Mouse (Mus musculus) midbrain, embryonic 12.5 days (tissue): ENCODE results near the gene Capn15. TPM values are rescaled to one million over a fixed set of nuclear protein-coding genes. Genes with fewer than 3 reads are reported as not detected.

Source experiments
- ATAC-seq: fragments of 200-750 bp; cut with Nextera tagmentation; 2 replicates; pipeline ENCODE4 v1.8.0; 2017; ENCODE audit warnings: low read depth, moderate TSS enrichment, moderate library complexity; ENCODE audit not compliant: low FRiP score
- H3K27ac ChIP-seq: fragments of 300-500 bp; sonication (generic); replicated peaks from 2 replicates; pipeline ENCODE4 v1.5.1; 2016; ENCODE audit warnings: mild to moderate bottlenecking
- H3K27me3 ChIP-seq: fragments of 300-500 bp; sonication (generic); 2 replicates; pipeline ENCODE4 v1.6.1; 2016; ENCODE audit warnings: mild to moderate bottlenecking
- H3K36me3 ChIP-seq: fragments of 300-500 bp; sonication (generic); 2 replicates; pipeline ENCODE4 v1.6.1; 2016
- H3K4me1 ChIP-seq: fragments of 300-500 bp; sonication (generic); 2 replicates; pipeline ENCODE4 v1.6.1; 2016
- H3K4me2 ChIP-seq: fragments of 300-500 bp; sonication (generic); replicated peaks from 2 replicates; pipeline ENCODE4 v1.6.1; 2016; ENCODE audit warnings: mild to moderate bottlenecking, moderate library complexity
- H3K4me3 ChIP-seq: fragments of 300-500 bp; sonication (generic); 2 replicates; pipeline ENCODE4 v1.5.1; 2016; ENCODE audit warnings: mild to moderate bottlenecking
- H3K9ac ChIP-seq: fragments of 300-500 bp; sonication (generic); replicated peaks from 2 replicates; pipeline ENCODE4 v1.6.1; 2016; ENCODE audit warnings: mild to moderate bottlenecking, moderate library complexity
- H3K9me3 ChIP-seq: fragments of 300-500 bp; sonication (generic); 2 replicates; pipeline ENCODE4 v1.6.1; 2016; ENCODE audit warnings: mild to moderate bottlenecking
- WGBS: fragments of 180-500 bp; shearing (Covaris S2); methylation state at CpG from one replicate; pipeline ENCODE4 v1.1.7; 2016; 5-methylcytosine and 5-hydroxymethylcytosine counted together
- polyA plus RNA-seq: library from polyadenylated mRNA; unstranded; fragments of >200 nt; fragmentation: Nextera tagmentation; extraction: Ambion mirVana; gene quantifications from 2 replicates; pipeline ENCODE4 v1.2.1, GENCODE M21; 2016

The Capn15 gene
- polyA plus RNA-seq, 1 experiment from 2014 or later = 30.4 TPM

- H3K27me3 ChIP-seq = no peaks in the 10 kb centered on the region
- 0 out of 2 replicates have a peak, but pooled peaks cover 4% of the 10 kb centered on the region for H3K4me1 ChIP-seq
- no peak overlapping the region for H3K4me3 ChIP-seq
- H3K36me3 ChIP-seq = peaks cover 66% of the 10 kb centered on the region
- H3K4me2 ChIP-seq = no peak overlapping the region
- no peak overlapping the region for H3K27ac ChIP-seq
- no peak overlapping the region for H3K9ac ChIP-seq
- WGBS = 85% methylated on average over 10 of the region's 10 CpGs
- no peaks in the 10 kb centered on the region for H3K9me3 ChIP-seq
- no peak for ATAC-seq
Observed at GRCm38 (mm10) chr17:26013711-26014110, 28.1 kb upstream of the Capn15 start.

- Histone ChIP-seq H3K27me3 (no peaks in the 10 kb centered on the region), H3K27ac (no peak overlapping the region), H3K4me1 (0 out of 2 replicates have a peak, but pooled peaks cover 4% of the 10 kb centered on the region), H3K4me3 (no peak overlapping the region), H3K9ac (no peak overlapping the region), H3K4me2 (no peak overlapping the region), H3K9me3 (no peaks in the 10 kb centered on the region), H3K36me3 (peaks cover 69% of the 10 kb centered on the region)
- ATAC-seq = no peak
- WGBS = 11% methylated on average over 15 of the region's 15 CpGs
Observed at GRCm38 (mm10) chr17:26011841-26012460, 26.4 kb upstream of the Capn15 start.

GRCm38 (mm10) chr17:26009540-26009939, 23.9 kb upstream of the Capn15 start:
- Histone ChIP-seq H3K27me3 (no peaks in the 10 kb centered on the region), H3K36me3 (peaks cover 73% of the 10 kb centered on the region), H3K9me3 (no peaks in the 10 kb centered on the region), H3K4me2 (no peak overlapping the region), H3K27ac (no peak overlapping the region), H3K9ac (no peak overlapping the region), H3K4me3 (no peak overlapping the region), H3K4me1 (0 out of 2 replicates have a peak, but pooled peaks cover 4% of the 10 kb centered on the region)
- WGBS = 24% methylated on average over 4 of the region's 4 CpGs
- ATAC-seq = 0 out of 2 replicates have a peak, but pooled peaks have one; percentile 66

GRCm38 (mm10) chr17:26008787-26009186, 23.2 kb upstream of the Capn15 start:
- Histone ChIP-seq H3K4me2 (no peak overlapping the region), H3K9ac (no peak overlapping the region), H3K9me3 (no peaks in the 10 kb centered on the region), H3K27ac (no peak overlapping the region), H3K36me3 (peaks cover 73% of the 10 kb centered on the region), H3K4me1 (0 out of 2 replicates have a peak, but pooled peaks cover 4% of the 10 kb centered on the region), H3K4me3 (no peak overlapping the region), H3K27me3 (no peaks in the 10 kb centered on the region)
- 85% methylated on average over 7 of the region's 7 CpGs for WGBS
- ATAC-seq = no peak

GRCm38 (mm10) chr17:26008331-26008730, 22.7 kb upstream of the Capn15 start:
- Histone ChIP-seq H3K4me2 (no peak overlapping the region), H3K4me3 (no peak overlapping the region), H3K27me3 (no peaks in the 10 kb centered on the region), H3K27ac (no peak overlapping the region), H3K36me3 (peaks cover 73% of the 10 kb centered on the region), H3K9ac (no peak overlapping the region), H3K4me1 (0 out of 2 replicates have a peak, but pooled peaks cover 4% of the 10 kb centered on the region), H3K9me3 (no peaks in the 10 kb centered on the region)
- no peak for ATAC-seq

- peaks cover 75% of the 10 kb centered on the region for H3K36me3 ChIP-seq
- 86% methylated on average over 2 of the region's 2 CpGs for WGBS
Observed at GRCm38 (mm10) chr17:26007646-26008045, 22.1 kb upstream of the Capn15 start.

GRCm38 (mm10) chr17:26005731-26006450, 20.3 kb upstream of the Capn15 start:
- H3K4me3 ChIP-seq = no peak overlapping the region
- peaks cover 73% of the 10 kb centered on the region for H3K36me3 ChIP-seq
- ATAC-seq = no peak
- 88% methylated on average over 10 of the region's 10 CpGs for WGBS
- H3K9me3 ChIP-seq = no peaks in the 10 kb centered on the region
- H3K4me1 ChIP-seq = no peaks in the 10 kb centered on the region
- H3K4me2 ChIP-seq = no peak overlapping the region
- no peaks in the 10 kb centered on the region for H3K27me3 ChIP-seq
- H3K9ac ChIP-seq = no peak overlapping the region; the same call in 1 of the 2 replicates
- H3K27ac ChIP-seq = no peak overlapping the region

More at GRCm38 (mm10) chr17:26007646-26008045, 22.1 kb upstream of the Capn15 start:
- no peak overlapping the region for H3K4me2 ChIP-seq
- H3K27ac ChIP-seq = no peak overlapping the region
- 0 out of 2 replicates have a peak, but pooled peaks cover 4% of the 10 kb centered on the region for H3K4me1 ChIP-seq
- no peak overlapping the region for H3K4me3 ChIP-seq
- no peak for ATAC-seq
- no peaks in the 10 kb centered on the region for H3K27me3 ChIP-seq
- H3K9ac ChIP-seq = no peak overlapping the region
- H3K9me3 ChIP-seq = no peaks in the 10 kb centered on the region

GRCm38 (mm10) chr17:26004711-26005110, 19.1 kb upstream of the Capn15 start:
- no peak for ATAC-seq
- no peak overlapping the region for H3K4me2 ChIP-seq
- no peaks in the 10 kb centered on the region for H3K9me3 ChIP-seq
- no peaks in the 10 kb centered on the region for H3K27me3 ChIP-seq
- WGBS = 93% methylated on average over 15 of the region's 15 CpGs
- H3K36me3 ChIP-seq = peaks cover 71% of the 10 kb centered on the region
- H3K9ac ChIP-seq = no peak overlapping the region
- H3K27ac ChIP-seq = no peak overlapping the region
- H3K4me1 ChIP-seq = no peaks in the 10 kb centered on the region
- H3K4me3 ChIP-seq = no peak overlapping the region

- 96% methylated on average over 2 of the region's 2 CpGs for WGBS
- H3K4me2 ChIP-seq = no peak overlapping the region
- H3K4me1 ChIP-seq = no peaks in the 10 kb centered on the region
- no peak overlapping the region for H3K9ac ChIP-seq
- no peak overlapping the region for H3K27ac ChIP-seq
- H3K9me3 ChIP-seq = no peaks in the 10 kb centered on the region
- H3K4me3 ChIP-seq = no peak overlapping the region
- ATAC-seq = no peak
- peaks cover 68% of the 10 kb centered on the region for H3K36me3 ChIP-seq
- no peaks in the 10 kb centered on the region for H3K27me3 ChIP-seq
Observed at GRCm38 (mm10) chr17:26003864-26004263, 18.3 kb upstream of the Capn15 start.

- WGBS = 86% methylated on average over 11 of the region's 11 CpGs
- Histone ChIP-seq H3K9ac (no peak overlapping the region), H3K4me1 (no peaks in the 10 kb centered on the region), H3K27ac (no peak overlapping the region), H3K4me2 (no peak overlapping the region), H3K36me3 (peaks cover 72% of the 10 kb centered on the region), H3K9me3 (no peaks in the 10 kb centered on the region), H3K27me3 (no peaks in the 10 kb centered on the region), H3K4me3 (no peak overlapping the region)
- no peak for ATAC-seq
Observed at GRCm38 (mm10) chr17:25998425-25998824, 12.8 kb upstream of the Capn15 start.

GRCm38 (mm10) chr17:25993489-25993888, 7.9 kb upstream of the Capn15 start:
- H3K9me3 ChIP-seq = no peaks in the 10 kb centered on the region
- H3K4me1 ChIP-seq = no peaks in the 10 kb centered on the region
- peaks cover 92% of the 10 kb centered on the region for H3K36me3 ChIP-seq
- no peak overlapping the region for H3K9ac ChIP-seq
- ATAC-seq = no peak
- no peak overlapping the region for H3K4me3 ChIP-seq
- H3K27ac ChIP-seq = no peak overlapping the region
- no peaks in the 10 kb centered on the region for H3K27me3 ChIP-seq
- no peak overlapping the region for H3K4me2 ChIP-seq
- 90% methylated on average over 3 of the region's 3 CpGs for WGBS

- Histone ChIP-seq H3K36me3 (peaks cover 84% of the 10 kb centered on the region), H3K27ac (no peak overlapping the region), H3K9ac (no peak overlapping the region), H3K4me3 (no peak overlapping the region), H3K27me3 (no peaks in the 10 kb centered on the region), H3K4me1 (no peaks in the 10 kb centered on the region), H3K9me3 (no peaks in the 10 kb centered on the region), H3K4me2 (no peak overlapping the region)
- no peak for ATAC-seq
- WGBS = 95% methylated on average over 4 of the region's 4 CpGs
Observed at GRCm38 (mm10) chr17:25992274-25992673, 6.7 kb upstream of the Capn15 start.
